In genomic region chr14:21951896-21952523, GRCm38 (mm10) we compare ENCODE assay signal across 23 mouse cellular contexts. TPM values are rescaled to one million over a fixed set of nuclear protein-coding genes. Genes with fewer than 3 reads are reported as not detected.
DNase-seq lines count a peak whose midpoint lies in the region; ATAC-seq and TF ChIP-seq lines count a peak whose summit lies in the region.
"Had no signal": no experiment of that assay in that cellular context is flagged by ENCODE, and none has a peak within 500 bp of the region (broad histone marks: within the 10 kb centered on the region; RNA-seq: fewer than 3 reads in every experiment).

No protein-coding gene starts in this region.

- 24% methylated on average over 10 of the region's 10 CpGs for WGBS in kidney, embryonic 15.5 days
- WGBS in limb, embryonic 10.5 days = 56% methylated on average over 10 of the region's 10 CpGs

- no peak for TF ChIP-seq CTCF in brain, embryonic 14.5 days (IDR thresholded peaks at IDR 0.05; ENCODE audit: borderline replicate concordance, extremely low read depth, insufficient read depth, insufficient read length)

- H3K27ac ChIP-seq in kidney, embryonic 15.5 days = peak overlapping the region; percentile 82
- H3K27ac ChIP-seq in limb, embryonic 10.5 days = no peak overlapping the region
- H3K27ac ChIP-seq: forebrain, embryonic 10.5 days; heart, adult 2 months; hindbrain, embryonic 13.5 days; liver, embryonic 15.5 days; lung, embryonic 15.5 days had no signal

- no peak overlapping the region for H3K9ac ChIP-seq in kidney, embryonic 15.5 days
- H3K9ac ChIP-seq: forebrain, postnatal 0 days; hindbrain, embryonic 13.5 days; liver, embryonic 15.5 days; lung, embryonic 15.5 days had no signal

- no peak for DNase-seq in kidney, adult 11 months
- DNase-seq in brain, embryonic 14.5 days (ENCODE audit: low read depth) = peak; percentile 64
- peak; percentile 37 for DNase-seq in limb, embryonic 10.5 days (ENCODE audit: low spot score)
- no peak for DNase-seq in T-cell, adult 2 months (ENCODE audit: low spot score)
- no peak for DNase-seq in layer of hippocampus, postnatal 14 days (ENCODE audit: low spot score in 2 of 2)
- DNase-seq: adrenal gland, adult 8-10 months; cerebellum, adult 18-20 months; cerebellum, postnatal 14 days; forebrain, postnatal 0 days; gastrocnemius, postnatal 25 days; heart, adult 2 months; layer of hippocampus, adult 9-11 months; left cerebral cortex, postnatal 4 days; lung, postnatal 36 days; thymus, postnatal 14 days had no signal

- TF ChIP-seq POLR2A in brain, embryonic 14.5 days (IDR thresholded peaks at IDR 0.05; ENCODE audit: borderline replicate concordance, extremely low read depth, insufficient read depth, insufficient read length, poor library complexity, severe bottlenecking) = no peak
- no peak for TF ChIP-seq POLR2A in myocyte (IDR thresholded peaks at IDR 0.05; ENCODE audit: insufficient read length, low read depth)

- peak overlapping the region; percentile 12; the same call in 1 of the 2 replicates for H3K4me2 ChIP-seq in kidney, embryonic 15.5 days
- H3K4me2 ChIP-seq in myocyte (ENCODE audit: low read depth) = peak overlapping the region; percentile 62
- H3K4me2 ChIP-seq: hindbrain, embryonic 13.5 days; liver, embryonic 15.5 days; lung, embryonic 15.5 days had no signal

- peaks cover 22% of the 10 kb centered on the region for H3K4me1 ChIP-seq in kidney, embryonic 15.5 days
- peaks cover 26% of the 10 kb centered on the region for H3K4me1 ChIP-seq in limb, embryonic 10.5 days
- H3K4me1 ChIP-seq: forebrain, embryonic 10.5 days; hindbrain, embryonic 13.5 days; liver, embryonic 15.5 days; lung, embryonic 15.5 days had no signal

- no peak overlapping the region for H3K4me3 ChIP-seq in kidney, embryonic 15.5 days (replicated peaks)
- no peak overlapping the region for H3K4me3 ChIP-seq in limb, embryonic 10.5 days
- H3K4me3 ChIP-seq in myocyte = peak overlapping the region; percentile 3
- H3K4me3 ChIP-seq: forebrain, embryonic 10.5 days; heart, adult 2 months; hindbrain, embryonic 13.5 days; liver, embryonic 15.5 days; lung, embryonic 15.5 days had no signal

- H3K36me3 ChIP-seq in kidney, embryonic 15.5 days = no peaks in the 10 kb centered on the region
- H3K36me3 ChIP-seq in limb, embryonic 10.5 days = no peaks in the 10 kb centered on the region
- H3K36me3 ChIP-seq in myocyte (ENCODE audit: control insufficient read depth, insufficient read depth) = no peaks in the 10 kb centered on the region
- H3K36me3 ChIP-seq: forebrain, embryonic 10.5 days; hindbrain, embryonic 13.5 days; liver, embryonic 15.5 days; lung, embryonic 15.5 days had no signal

- ATAC-seq in kidney, embryonic 15.5 days (replicated peaks; ENCODE audit: low FRiP score) = peak; percentile 87
- ATAC-seq: activated CD4-positive, CD25-positive, alpha-beta regulatory T cell, adult 4 months; forebrain, postnatal 0 days; intestine, embryonic 16.5 days had no signal

- no peaks in the 10 kb centered on the region for H3K9me3 ChIP-seq in kidney, embryonic 15.5 days (replicated peaks)
- no peaks in the 10 kb centered on the region for H3K9me3 ChIP-seq in limb, embryonic 10.5 days (replicated peaks)
- H3K9me3 ChIP-seq: hindbrain, embryonic 13.5 days; liver, embryonic 15.5 days; lung, embryonic 15.5 days had no signal

- H3K27me3 ChIP-seq in kidney, embryonic 15.5 days = no peaks in the 10 kb centered on the region
- peaks cover 83% of the 10 kb centered on the region for H3K27me3 ChIP-seq in limb, embryonic 10.5 days (ENCODE audit: low read depth, poor library complexity, severe bottlenecking)
- no peaks in the 10 kb centered on the region for H3K27me3 ChIP-seq in myocyte (ENCODE audit: control insufficient read depth, insufficient read depth, insufficient read length)
- H3K27me3 ChIP-seq: hindbrain, embryonic 13.5 days; liver, embryonic 15.5 days; lung, embryonic 15.5 days had no signal

- no peaks in the 10 kb centered on the region for H3K79me2 ChIP-seq in myocyte (ENCODE audit: control insufficient read depth, insufficient read depth)

- no peak overlapping the region for H3ac ChIP-seq in myocyte (ENCODE audit: control insufficient read depth, insufficient read length)

TF ChIP-seq in myocyte, 11 proteins besides CTCF, POLR2A, EP300 and RAD21:
- TF ChIP-seq TCF12 (IDR thresholded peaks at IDR 0.05; ENCODE audit: insufficient read depth, poor library complexity, severe bottlenecking) = no peak
- TF ChIP-seq E2F4 (IDR thresholded peaks at IDR 0.05; ENCODE audit: insufficient read depth) = no peak
- TF ChIP-seq MYOD1 (IDR thresholded peaks at IDR 0.05; ENCODE audit: control insufficient read depth in 1 of 3, insufficient read length in 2 of 3, low read depth in 2 of 3) = no peak
- no peak for TF ChIP-seq CEBPB (IDR thresholded peaks at IDR 0.05; ENCODE audit: insufficient read depth, poor library complexity, severe bottlenecking)
- TF ChIP-seq REST (IDR thresholded peaks at IDR 0.05; ENCODE audit: insufficient read depth, insufficient read length) = no peak
- TF ChIP-seq USF1 (IDR thresholded peaks at IDR 0.05; ENCODE audit: low read depth) = no peak
- no peak for TF ChIP-seq TCF3 (IDR thresholded peaks at IDR 0.05; ENCODE audit: insufficient read length, low read depth)
- TF ChIP-seq POLR2AphosphoS2 (IDR thresholded peaks at IDR 0.05; ENCODE audit: insufficient read length, low read depth) = no peak
- no peak for TF ChIP-seq MYOG (IDR thresholded peaks at IDR 0.05; ENCODE audit: control insufficient read depth in 1 of 3, insufficient read depth in 1 of 3, insufficient read length in 2 of 3, low read depth in 2 of 3)

RNA-seq across cellular contexts. Expression of gene Zfp503, which starts 37.4 kb away (rescaled TPM):
- polyA plus RNA-seq in kidney, embryonic 15.5 days (2015; fragmentation: Nextera tagmentation; extraction: Ambion mirVana) = 37.0 and 39.5 TPM in 2 replicates
- polyA plus RNA-seq in brain, embryonic 14.5 days (2012; rRNA removed) = 19.1 and 26.3 TPM in 2 replicates
- 18.5 and 22.6 TPM in 2 replicates for polyA plus RNA-seq in limb, embryonic 10.5 days (2016; fragmentation: Nextera tagmentation; extraction: Ambion mirVana)
- 5.4 TPM for polyA plus RNA-seq in myocyte (2012; fragmentation: generic; extraction: Trizol)
- 1 to 10 TPM; 2.9 TPM for total RNA-seq in layer of hippocampus, postnatal 14 days (2021)
- polyA plus RNA-seq: activated CD4-positive, CD25-positive, alpha-beta regulatory T cell, adult 4 months had no signal

Comparison
In these comparisons a context has a peak if more than half of its experiments do, and no peak if none do; other contexts are left out.
1. DNase-seq: peak in brain, embryonic 14.5 days (single experiment) and limb, embryonic 10.5 days (single experiment); none in kidney, adult 11 months (single experiment), T-cell, adult 2 months (single experiment) and layer of hippocampus, postnatal 14 days (0 of 2).